In genomic region chr10:21899397-21899796, GRCm38 (mm10) we compare ENCODE assay signal across 13 mouse cellular contexts.
"Had no signal": no experiment of that assay in that cellular context is flagged by ENCODE, and none has a peak within 500 bp of the region (broad histone marks: within the 10 kb centered on the region; RNA-seq: fewer than 3 reads in every experiment).

No protein-coding gene starts in this region.

- H3K27me3 ChIP-seq: limb, embryonic 15.5 days; liver, embryonic 12.5 days; midbrain, embryonic 15.5 days; neural tube, embryonic 12.5 days; stomach, embryonic 15.5 days had no signal

- H3K36me3 ChIP-seq: limb, embryonic 15.5 days; liver, embryonic 12.5 days; stomach, embryonic 15.5 days had no signal

- DNase-seq: kidney, postnatal 14 days; lung, embryonic 14.5 days; lung, postnatal 10 days; lung, postnatal 4 days; right cerebral cortex, postnatal 4 days; spleen, adult 18-20 months; thymus, adult 2 months; thymus, postnatal 36 days had no signal

- H3K4me1 ChIP-seq: limb, embryonic 15.5 days; liver, embryonic 12.5 days; midbrain, embryonic 15.5 days; neural tube, embryonic 12.5 days; stomach, embryonic 15.5 days had no signal

- H3K4me3 ChIP-seq: limb, embryonic 15.5 days; liver, embryonic 12.5 days; midbrain, embryonic 15.5 days; neural tube, embryonic 12.5 days; stomach, embryonic 15.5 days had no signal

- H3K9me3 ChIP-seq: limb, embryonic 15.5 days; liver, embryonic 12.5 days; midbrain, embryonic 15.5 days; neural tube, embryonic 12.5 days; stomach, embryonic 15.5 days had no signal
